Mouse (Mus musculus) ES-Bruce4 (cell line): ENCODE measurements at regions not wholly inside any gene's neighbourhood (a gene's known extent, or its start where the extent isn't known, plus 50 kb on each side); places are given as distances from the start of the nearest gene placed in this dataset.

ENCODE experiments used
- CTCF ChIP-seq: IDR thresholded peaks from one replicate; pipeline ENCODE4 v1.8.1; 2011; ENCODE audit warnings: low read depth, low read length
- EP300 ChIP-seq: IDR thresholded peaks from 2 replicates; pipeline ENCODE4 v1.6.1; 2011; ENCODE audit warnings: low read depth, low read length; ENCODE audit not compliant: insufficient read depth
- POLR2A ChIP-seq: IDR thresholded peaks from one replicate; pipeline ENCODE4 v1.8.1; 2011; ENCODE audit warnings: low read length; ENCODE audit not compliant: insufficient read depth

GRCm38 (mm10) chr7:69812301-69812700 lies 554.2 kb downstream of the Nr2f2 start:
- TF ChIP-seq EP300 (no peak), CTCF (no peak), POLR2A (no peak)
